Mouse (Mus musculus) midbrain, embryonic 14.5 days (tissue): ENCODE data around the gene Uhrf1bp1l. TPM values are rescaled to one million over a fixed set of nuclear protein-coding genes. Genes with fewer than 3 reads are reported as not detected.
"Not testable (repeated sequence)": the region's sequence is repeated elsewhere in the genome, so short reads cannot be mapped to it uniquely, and the experiment has no call there.

Experiments used
- ATAC-seq: fragments of 200-750 bp; cut with Nextera tagmentation; 2 replicates; pipeline ENCODE4 v1.8.0; 2017; ENCODE audit warnings: moderate number of reproducible peaks, moderate library complexity; ENCODE audit not compliant: low FRiP score, low TSS enrichment
- DNase-seq: peaks from one replicate; pipeline ENCODE4 v3.0.0-alpha.2; 2015
- H3K27ac ChIP-seq: fragments of 300-500 bp; sonication (generic); replicated peaks from 2 replicates; pipeline ENCODE4 v1.5.1; 2014; ENCODE audit warnings: mild to moderate bottlenecking, low read depth, low read length, moderate library complexity
- H3K27me3 ChIP-seq: fragments of 300-500 bp; sonication (generic); 2 replicates; pipeline ENCODE4 v1.6.1; 2014; ENCODE audit warnings: low read length, control low read depth, mixed read lengths; ENCODE audit not compliant: control insufficient read depth, insufficient read depth
- H3K36me3 ChIP-seq: fragments of 300-500 bp; sonication (generic); 2 replicates; pipeline ENCODE4 v1.6.1; 2014; ENCODE audit warnings: low read length, control low read depth; ENCODE audit not compliant: control insufficient read depth, insufficient read depth
- H3K4me1 ChIP-seq: fragments of 300-500 bp; sonication (generic); 2 replicates; pipeline ENCODE4 v1.6.1; 2014; ENCODE audit warnings: mild to moderate bottlenecking, antibody characterized with exemption, low read length, control low read depth; ENCODE audit not compliant: control insufficient read depth, insufficient read depth
- H3K4me2 ChIP-seq: fragments of 300-500 bp; sonication (generic); 2 replicates; pipeline ENCODE4 v1.6.1; 2014; ENCODE audit warnings: mild to moderate bottlenecking, low read length, moderate library complexity
- H3K4me3 ChIP-seq: fragments of 300-500 bp; sonication (generic); replicated peaks from 2 replicates; pipeline ENCODE4 v1.5.1; 2014; ENCODE audit warnings: low read depth, low read length
- H3K9ac ChIP-seq: fragments of 300-500 bp; sonication (generic); replicated peaks from 2 replicates; pipeline ENCODE4 v1.6.1; 2014; ENCODE audit warnings: mild to moderate bottlenecking, low read length, moderate library complexity
- H3K9me3 ChIP-seq: fragments of 300-500 bp; sonication (generic); 2 replicates; pipeline ENCODE4 v1.6.1; 2016; ENCODE audit warnings: low read length, control low read depth, mixed read lengths; ENCODE audit not compliant: control insufficient read depth
- WGBS: fragments of 180-500 bp; shearing (Covaris S2); extraction: QIAGEN DNeasy Blood & Tissue Kit; methylation state at CpG from one replicate; pipeline ENCODE4 v1.1.7; 2014; 5-methylcytosine and 5-hydroxymethylcytosine counted together
- polyA plus RNA-seq: library from polyadenylated mRNA; unstranded; fragments of >200 nt; fragmentation: Nextera tagmentation; extraction: Ambion mirVana; gene quantifications from 2 replicates; pipeline ENCODE4 v1.2.1, GENCODE M21; 2014

Uhrf1bp1l gene
- 31.9 and 37.9 TPM in 2 replicates for polyA plus RNA-seq

- Histone ChIP-seq H3K27me3 (no peaks in the 10 kb centered on the region), H3K9me3 (no peaks in the 10 kb centered on the region), H3K4me2 (peak within 1 kb of the TSS; percentile 56), H3K36me3 (no peaks in the 10 kb centered on the region), H3K9ac (peak within 1 kb of the TSS; percentile 94), H3K4me1 (peaks cover 5% of the 10 kb centered on the region; the same call in 1 of the 2 replicates), H3K4me3 (peak within 1 kb of the TSS; percentile 93), H3K27ac (peak within 1 kb of the TSS; percentile 93)
- DNase-seq (peak; percentile 96), ATAC-seq (peak; percentile 95)
- under 1% methylated on average over 80 of the region's 85 CpGs for WGBS
Measured at GRCm38 (mm10) chr10:89744871-89745665, at the start of gene Uhrf1bp1l. Gene Uhrf1bp1l (plus strand): TSS chr10:89744991.

DNA sequence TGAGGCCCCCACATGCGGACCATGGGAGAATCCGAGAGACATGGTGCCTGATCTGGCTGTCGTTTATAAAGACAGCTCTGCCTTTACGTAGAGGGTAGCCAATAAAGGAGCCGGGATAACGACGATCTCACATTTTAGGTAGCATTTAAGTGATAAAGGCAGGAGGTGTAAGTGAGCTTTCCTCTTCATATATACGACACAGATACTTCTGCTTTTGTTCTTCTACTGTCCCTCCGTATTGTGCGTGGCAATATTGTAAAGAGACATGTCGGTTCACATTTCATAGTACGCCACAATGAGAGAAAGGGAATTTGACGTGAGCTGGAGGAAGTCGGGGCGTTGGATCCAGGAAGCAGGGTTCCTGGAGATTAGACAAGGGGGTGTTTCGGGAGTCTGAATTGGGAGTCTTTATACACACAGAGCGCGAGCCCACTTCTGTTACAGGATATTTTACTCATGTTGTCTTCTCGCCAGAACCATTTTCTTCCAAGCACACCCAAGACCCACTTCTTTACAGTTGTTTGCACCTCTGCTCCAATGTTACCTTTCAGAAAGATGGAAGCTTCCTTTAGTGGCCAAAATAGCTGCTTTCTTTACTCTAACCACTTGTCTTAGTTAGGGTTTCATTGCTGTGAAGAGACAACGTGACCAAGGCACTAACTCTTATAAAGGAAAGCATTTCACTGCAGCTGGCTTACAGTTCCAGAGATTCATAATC lies 49.4 kb upstream of the Uhrf1bp1l start:
- Histone ChIP-seq H3K4me2 (no peak overlapping the region), H3K36me3 (no peaks in the 10 kb centered on the region), H3K9ac (no peak overlapping the region), H3K27ac (no peak overlapping the region), H3K4me1 (no peaks in the 10 kb centered on the region), H3K9me3 (no peaks in the 10 kb centered on the region), H3K27me3 (no peaks in the 10 kb centered on the region), H3K4me3 (no peak overlapping the region)
- ATAC-seq (no peak), DNase-seq (no peak)
- 72% methylated on average over 20 of the region's 20 CpGs for WGBS

GRCm38 (mm10) chr10:89696270-89696669 lies 48.5 kb upstream of the Uhrf1bp1l start:
- H3K9me3 ChIP-seq, H3K9ac ChIP-seq, DNase-seq, H3K4me2 ChIP-seq, ATAC-seq, H3K4me1 ChIP-seq, H3K27me3 ChIP-seq, H3K27ac ChIP-seq, H3K4me3 ChIP-seq, H3K36me3 ChIP-seq: not testable (repeated sequence)
- WGBS = 75% methylated on average over 2 of the region's 2 CpGs

- Histone ChIP-seq H3K4me3 (no peak overlapping the region), H3K27me3 (no peaks in the 10 kb centered on the region), H3K4me2 (no peak overlapping the region), H3K27ac (no peak overlapping the region), H3K4me1 (no peaks in the 10 kb centered on the region), H3K9ac (no peak overlapping the region), H3K36me3 (no peaks in the 10 kb centered on the region), H3K9me3 (no peaks in the 10 kb centered on the region)
- 96% methylated on average over 3 of the region's 3 CpGs for WGBS
- ATAC-seq = no peak
- no peak for DNase-seq
Measured at GRCm38 (mm10) chr10:89697956-89698355, 46.8 kb upstream of the Uhrf1bp1l start.

DNA sequence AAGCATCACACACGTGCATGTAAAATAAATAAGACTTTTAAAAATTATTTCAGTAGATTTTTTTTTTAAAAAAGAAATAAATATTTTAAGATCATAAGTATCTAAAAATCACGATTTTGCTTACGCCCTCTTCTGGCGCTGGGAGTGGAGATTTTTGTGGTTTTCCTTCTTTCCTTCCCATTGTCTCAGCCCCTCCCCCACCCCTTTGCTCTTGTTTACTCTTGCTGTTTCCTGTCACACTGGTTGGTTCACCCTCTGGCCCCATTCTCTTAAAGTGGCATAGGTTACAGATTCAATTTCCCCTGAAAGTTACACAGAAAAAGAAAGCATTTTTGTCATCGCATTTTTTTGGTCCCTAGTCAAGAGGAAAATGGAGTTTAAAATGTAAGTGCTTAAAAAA lies 41.7 kb upstream of the Uhrf1bp1l start:
- Histone ChIP-seq H3K4me1 (no peaks in the 10 kb centered on the region), H3K4me3 (no peak overlapping the region), H3K27me3 (no peaks in the 10 kb centered on the region), H3K9me3 (no peaks in the 10 kb centered on the region), H3K27ac (no peak overlapping the region), H3K4me2 (no peak overlapping the region), H3K36me3 (no peaks in the 10 kb centered on the region), H3K9ac (no peak overlapping the region)
- ATAC-seq (no peak), DNase-seq (peak; percentile 4)
- WGBS = 58% methylated on average over 5 of the region's 5 CpGs

- WGBS = 82% methylated on average over 3 of the region's 3 CpGs
- Histone ChIP-seq H3K9ac (no peak overlapping the region), H3K36me3 (peaks cover 1% of the 10 kb centered on the region), H3K27me3 (no peaks in the 10 kb centered on the region), H3K4me2 (no peak overlapping the region), H3K27ac (no peak overlapping the region), H3K4me1 (no peaks in the 10 kb centered on the region), H3K9me3 (no peaks in the 10 kb centered on the region), H3K4me3 (no peak overlapping the region)
- ATAC-seq (no peak), DNase-seq (peak; percentile 18)
Measured at GRCm38 (mm10) chr10:89707397-89707796, 37.4 kb upstream of the Uhrf1bp1l start.

- H3K36me3 ChIP-seq = peaks cover 15% of the 10 kb centered on the region
- H3K9ac ChIP-seq = no peak overlapping the region
- WGBS = 32% methylated on average over 10 of the region's 10 CpGs
- no peak overlapping the region for H3K4me3 ChIP-seq
- no peaks in the 10 kb centered on the region for H3K9me3 ChIP-seq
- DNase-seq (peak; percentile 7), ATAC-seq (no peak)
- 0 out of 2 replicates have a peak overlapping the region, but pooled peaks have one; percentile 12 for H3K4me2 ChIP-seq
- H3K27ac ChIP-seq = no peak overlapping the region
- H3K4me1 ChIP-seq = no peaks in the 10 kb centered on the region
- no peaks in the 10 kb centered on the region for H3K27me3 ChIP-seq
Measured at GRCm38 (mm10) chr10:89708720-89709119, 36.1 kb upstream of the Uhrf1bp1l start.

- Histone ChIP-seq H3K4me3 (no peak overlapping the region), H3K4me1 (no peaks in the 10 kb centered on the region), H3K27me3 (no peaks in the 10 kb centered on the region), H3K9me3 (no peaks in the 10 kb centered on the region), H3K4me2 (no peak overlapping the region), H3K9ac (no peak overlapping the region), H3K36me3 (peaks cover 46% of the 10 kb centered on the region), H3K27ac (no peak overlapping the region)
- 94% methylated on average over 10 of the region's 10 CpGs for WGBS
- ATAC-seq = no peak
- DNase-seq = no peak
Measured at GRCm38 (mm10) chr10:89714910-89715309, 29.9 kb upstream of the Uhrf1bp1l start.
